Mouse (Mus musculus): ENCODE measurements around the gene Kif1bp. TPM values are rescaled to one million over a fixed set of nuclear protein-coding genes. Genes with fewer than 3 reads are reported as not detected.
"Not testable (repeated sequence)": the region's sequence is repeated elsewhere in the genome, so short reads cannot be mapped to it uniquely, and the experiment has no call there.

The Kif1bp gene
- total and polyA plus RNA-seq, 2 experiments from 2014 or later = 23.9 to 28.2 TPM

DNA sequence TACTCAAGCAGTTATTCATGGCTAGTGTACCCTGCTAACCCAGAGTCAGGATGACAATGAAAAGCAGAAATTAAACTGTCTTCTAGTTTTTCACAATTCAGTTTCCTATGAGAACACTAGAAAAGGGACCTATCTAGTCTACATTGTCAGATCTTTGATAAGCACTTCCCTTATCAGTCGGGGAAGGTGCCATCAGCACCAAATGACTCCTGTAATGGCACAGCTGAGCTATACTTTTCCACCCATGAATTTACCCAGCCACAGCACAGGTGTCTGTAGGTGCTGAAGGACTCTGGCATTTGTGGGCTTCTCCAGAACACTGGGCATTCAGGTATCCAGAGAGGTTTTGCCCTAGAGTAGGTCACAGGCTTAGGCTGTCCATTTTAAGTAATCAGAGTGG lies 5.0 kb upstream of the Kif1bp start:
- H3K27ac ChIP-seq (ENCODE audit: low read depth) = no peak overlapping the region
- peaks cover 72% of the 10 kb centered on the region for H3K36me3 ChIP-seq (replicated peaks; ENCODE audit: control insufficient read depth, insufficient read depth, low read length)
- no peak overlapping the region for H3K9ac ChIP-seq (replicated peaks; ENCODE audit: low read depth, low read length)
- ATAC-seq (ENCODE audit: insufficient read depth, low read depth) (no peak), DNase-seq (ENCODE audit: low spot score) (no peak)
- TF ChIP-seq CTCF (IDR thresholded peaks at IDR 0.05; ENCODE audit: low read depth) = no peak
- TF ChIP-seq EP300 (IDR thresholded peaks at IDR 0.05; ENCODE audit: low read depth) = no peak
- WGBS = 57% methylated on average over 1 of the region's 1 CpGs
- no peaks in the 10 kb centered on the region for H3K9me3 ChIP-seq (replicated peaks; ENCODE audit: control insufficient read depth, low read length)
- H3K27me3 ChIP-seq (ENCODE audit: control insufficient read depth, insufficient read depth, low read length) = no peaks in the 10 kb centered on the region
- no peak overlapping the region for H3K4me2 ChIP-seq (ENCODE audit: low read depth, low read length)
- no peak overlapping the region for H3K4me3 ChIP-seq (ENCODE audit: low read depth, low read length)
- peaks cover 3% of the 10 kb centered on the region; the same call in 1 of the 2 replicates for H3K4me1 ChIP-seq (ENCODE audit: control insufficient read depth, insufficient read depth)

DNA sequence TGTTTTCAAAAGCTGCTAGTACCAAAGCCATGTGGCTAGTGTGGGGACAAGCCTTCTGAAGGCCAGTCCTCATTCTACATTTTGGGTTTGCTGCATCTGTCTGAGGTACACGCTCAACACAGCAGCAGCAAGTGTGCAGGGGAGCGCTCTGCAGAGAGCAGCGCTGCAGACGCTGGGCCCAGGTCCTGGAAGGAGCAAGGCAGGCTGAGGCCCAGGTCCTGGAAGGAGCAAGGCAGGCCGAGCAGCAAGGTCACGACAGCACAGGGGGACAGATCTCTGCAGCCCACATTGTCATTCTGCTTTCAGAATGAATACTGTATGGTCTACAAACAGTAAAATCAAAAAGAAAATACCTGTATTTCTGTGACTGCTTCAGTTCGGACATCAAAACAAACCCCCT lies 4.4 kb upstream of the Kif1bp start:
- H3K4me2 ChIP-seq (ENCODE audit: low read depth, low read length) = no peak overlapping the region
- H3K9ac ChIP-seq (replicated peaks; ENCODE audit: low read depth, low read length) = no peak overlapping the region
- TF ChIP-seq CTCF (IDR thresholded peaks at IDR 0.05; ENCODE audit: low read depth) (no peak), EP300 (IDR thresholded peaks at IDR 0.05; ENCODE audit: low read depth) (no peak)
- DNase-seq (ENCODE audit: low spot score) = no peak
- peaks cover 4% of the 10 kb centered on the region for H3K4me1 ChIP-seq (ENCODE audit: control insufficient read depth, insufficient read depth)
- H3K9me3 ChIP-seq (replicated peaks; ENCODE audit: control insufficient read depth, low read length) = no peaks in the 10 kb centered on the region
- ATAC-seq (ENCODE audit: insufficient read depth, low read depth) = no peak
- no peaks in the 10 kb centered on the region for H3K27me3 ChIP-seq (ENCODE audit: control insufficient read depth, insufficient read depth, low read length)
- no peak overlapping the region for H3K27ac ChIP-seq (ENCODE audit: low read depth)
- WGBS = 75% methylated on average over 7 of the region's 7 CpGs
- no peak overlapping the region for H3K4me3 ChIP-seq (ENCODE audit: low read depth, low read length)
- H3K36me3 ChIP-seq (replicated peaks; ENCODE audit: control insufficient read depth, insufficient read depth, low read length) = peaks cover 66% of the 10 kb centered on the region

DNA sequence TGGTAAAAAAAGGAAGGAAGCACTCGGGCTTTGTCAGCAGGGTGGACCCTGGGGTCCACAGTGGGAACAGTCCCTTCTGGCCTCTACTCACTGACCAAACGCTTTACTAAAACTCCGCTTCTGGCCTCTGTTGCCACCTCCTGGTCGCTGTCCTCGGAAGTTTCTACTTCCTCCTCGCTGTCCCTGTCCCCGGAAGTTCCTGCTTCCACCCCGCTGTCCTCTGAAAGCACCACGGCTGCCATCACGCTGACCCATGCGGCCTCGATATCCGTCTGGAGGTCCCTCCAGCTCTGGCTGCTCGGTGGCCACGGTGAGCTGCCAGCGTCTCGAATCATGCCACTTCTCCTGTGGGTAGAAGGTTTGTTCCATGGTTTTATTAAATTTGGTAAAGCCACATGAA lies 4.0 kb upstream of the Kif1bp start:
- H3K4me1 ChIP-seq (ENCODE audit: control insufficient read depth, insufficient read depth) = peaks cover 9% of the 10 kb centered on the region
- TF ChIP-seq EP300 (IDR thresholded peaks at IDR 0.05; ENCODE audit: low read depth) = no peak
- TF ChIP-seq CTCF (IDR thresholded peaks at IDR 0.05; ENCODE audit: low read depth) = no peak
- no peak for ATAC-seq (ENCODE audit: insufficient read depth, low read depth)
- no peak overlapping the region for H3K4me2 ChIP-seq (ENCODE audit: low read depth, low read length)
- no peak overlapping the region for H3K4me3 ChIP-seq (ENCODE audit: low read depth, low read length)
- H3K9me3 ChIP-seq (replicated peaks; ENCODE audit: control insufficient read depth, low read length) = no peaks in the 10 kb centered on the region
- no peak overlapping the region for H3K27ac ChIP-seq (ENCODE audit: low read depth)
- DNase-seq (ENCODE audit: low spot score) = no peak
- H3K27me3 ChIP-seq (ENCODE audit: control insufficient read depth, insufficient read depth, low read length) = no peaks in the 10 kb centered on the region
- no peak overlapping the region for H3K9ac ChIP-seq (replicated peaks; ENCODE audit: low read depth, low read length)
- WGBS = 86% methylated on average over 17 of the region's 17 CpGs
- H3K36me3 ChIP-seq (replicated peaks; ENCODE audit: control insufficient read depth, insufficient read depth, low read length) = peaks cover 62% of the 10 kb centered on the region

DNA sequence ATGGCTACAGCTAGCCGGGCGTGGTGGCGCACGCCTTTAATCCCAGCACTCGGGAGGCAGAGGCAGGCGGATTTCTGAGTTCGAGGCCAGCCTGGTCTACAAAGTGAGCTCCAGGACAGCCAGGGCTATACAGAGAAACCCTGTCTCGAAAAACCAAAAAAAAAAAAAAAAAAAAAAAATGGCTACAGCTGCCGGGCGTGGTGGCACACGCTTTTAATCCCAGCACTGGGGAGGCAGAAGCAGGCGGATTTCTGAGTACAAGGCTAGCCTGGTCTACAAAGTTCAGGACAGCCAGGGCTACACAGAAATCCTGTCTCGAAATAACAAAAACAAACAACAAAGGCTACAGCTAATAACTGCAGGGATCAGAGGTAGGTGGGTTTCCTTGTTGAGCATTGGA lies 872 bp upstream of the Kif1bp start:
- not testable (repeated sequence) for H3K9ac ChIP-seq (replicated peaks; ENCODE audit: low read depth, low read length); H3K4me2 ChIP-seq (ENCODE audit: low read depth, low read length); H3K9me3 ChIP-seq (replicated peaks; ENCODE audit: control insufficient read depth, low read length); DNase-seq (ENCODE audit: low spot score); H3K27me3 ChIP-seq (ENCODE audit: control insufficient read depth, insufficient read depth, low read length); ATAC-seq (ENCODE audit: insufficient read depth, low read depth); H3K4me3 ChIP-seq (ENCODE audit: low read depth, low read length); H3K27ac ChIP-seq (ENCODE audit: low read depth)
- H3K4me1 ChIP-seq (ENCODE audit: control insufficient read depth, insufficient read depth) = peaks cover 15% of the 10 kb centered on the region
- 91% methylated on average over 12 of the region's 13 CpGs for WGBS
- peaks cover 45% of the 10 kb centered on the region for H3K36me3 ChIP-seq (replicated peaks; ENCODE audit: control insufficient read depth, insufficient read depth, low read length)

DNA sequence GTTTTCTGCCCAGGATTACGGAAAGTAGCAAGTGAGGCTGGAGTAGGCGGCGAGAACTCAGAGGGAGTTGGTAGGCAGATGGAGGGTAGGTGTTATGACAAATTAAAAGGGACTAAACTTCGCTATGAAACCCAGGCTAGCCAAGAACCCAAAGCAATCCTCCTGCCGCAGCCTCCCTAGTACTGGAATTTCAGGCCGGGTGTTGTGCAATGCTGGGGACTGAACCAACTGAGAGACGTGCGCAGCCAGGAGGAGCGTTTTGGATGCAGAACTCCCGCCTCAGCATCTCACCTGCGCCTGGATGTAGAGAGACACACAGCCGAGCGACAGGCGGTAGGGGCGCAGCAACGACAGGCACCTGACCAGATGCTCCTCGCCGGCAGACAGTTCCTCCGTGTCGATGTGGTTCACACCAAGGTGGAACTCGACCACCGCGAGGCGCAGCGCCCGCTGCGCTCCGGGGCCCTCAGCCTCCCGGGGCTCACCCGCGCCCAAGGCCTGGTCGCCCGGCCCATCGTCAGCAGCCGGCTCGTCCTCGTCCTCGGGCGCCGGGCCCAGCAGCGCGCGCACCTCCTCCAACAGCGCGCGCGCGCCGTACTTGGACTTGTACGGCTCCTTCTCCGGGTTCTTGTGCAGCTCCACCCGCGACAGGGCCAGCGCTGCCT lies 452 bp downstream of the Kif1bp start:
- peak overlapping the region; percentile 85 for H3K4me2 ChIP-seq (ENCODE audit: low read depth, low read length)
- no peaks in the 10 kb centered on the region for H3K9me3 ChIP-seq (replicated peaks; ENCODE audit: control insufficient read depth, low read length)
- WGBS = under 1% methylated on average over 54 of the region's 54 CpGs
- TF ChIP-seq EP300 (IDR thresholded peaks at IDR 0.05; ENCODE audit: low read depth) (no peak), CTCF (IDR thresholded peaks at IDR 0.05; ENCODE audit: low read depth) (no peak)
- peak; percentile 24 for DNase-seq (ENCODE audit: low spot score)
- peaks cover 42% of the 10 kb centered on the region for H3K36me3 ChIP-seq (replicated peaks; ENCODE audit: control insufficient read depth, insufficient read depth, low read length)
- peak; percentile 78 for ATAC-seq (ENCODE audit: insufficient read depth, low read depth)
- peak overlapping the region; percentile 51 for H3K27ac ChIP-seq (ENCODE audit: low read depth)
- peak overlapping the region; percentile 76 for H3K9ac ChIP-seq (replicated peaks; ENCODE audit: low read depth, low read length)
- no peaks in the 10 kb centered on the region for H3K27me3 ChIP-seq (ENCODE audit: control insufficient read depth, insufficient read depth, low read length)
- peaks cover 15% of the 10 kb centered on the region for H3K4me1 ChIP-seq (ENCODE audit: control insufficient read depth, insufficient read depth)
- H3K4me3 ChIP-seq (ENCODE audit: low read depth, low read length) = peak overlapping the region; percentile 79

DNA sequence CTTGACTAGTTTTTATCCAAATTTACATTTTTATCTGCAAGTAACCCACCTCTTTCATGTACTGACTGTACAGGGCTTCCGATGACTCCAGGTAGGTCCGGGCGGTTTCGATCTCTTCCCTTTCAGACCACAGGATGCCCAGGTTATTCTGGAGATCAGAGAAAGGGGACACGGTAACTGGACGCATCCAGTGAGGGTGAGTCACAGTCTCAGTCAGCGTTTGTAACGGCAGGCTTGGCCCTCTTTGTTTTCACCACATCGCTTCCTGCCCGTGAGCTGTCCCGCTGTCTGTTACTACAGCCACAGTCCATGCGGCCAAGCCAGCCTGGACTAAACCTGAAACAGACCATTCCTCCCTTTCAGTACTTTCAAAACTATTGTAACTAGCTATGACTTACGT lies 3.3 kb downstream of the Kif1bp start:
- H3K9me3 ChIP-seq (replicated peaks; ENCODE audit: control insufficient read depth, low read length) = no peaks in the 10 kb centered on the region
- no peaks in the 10 kb centered on the region for H3K27me3 ChIP-seq (ENCODE audit: control insufficient read depth, insufficient read depth, low read length)
- DNase-seq (ENCODE audit: low spot score) (no peak), ATAC-seq (ENCODE audit: insufficient read depth, low read depth) (no peak)
- no peak overlapping the region for H3K4me2 ChIP-seq (ENCODE audit: low read depth, low read length)
- no peak overlapping the region for H3K9ac ChIP-seq (replicated peaks; ENCODE audit: low read depth, low read length)
- WGBS = 83% methylated on average over 13 of the region's 13 CpGs
- H3K4me3 ChIP-seq (ENCODE audit: low read depth, low read length) = no peak overlapping the region
- peaks cover 39% of the 10 kb centered on the region for H3K36me3 ChIP-seq (replicated peaks; ENCODE audit: control insufficient read depth, insufficient read depth, low read length)
- H3K4me1 ChIP-seq (ENCODE audit: control insufficient read depth, insufficient read depth) = peaks cover 15% of the 10 kb centered on the region
- TF ChIP-seq CTCF (IDR thresholded peaks at IDR 0.05; ENCODE audit: low read depth) (no peak), EP300 (IDR thresholded peaks at IDR 0.05; ENCODE audit: low read depth) (no peak)
- no peak overlapping the region for H3K27ac ChIP-seq (ENCODE audit: low read depth)

Measured in heart, postnatal 0 days (tissue).